Mouse (Mus musculus) thymus, adult 2 months (tissue): ENCODE measurements at regions not wholly inside any gene's neighbourhood (a gene's known extent, or its start where the extent isn't known, plus 50 kb on each side); places are given as distances from the start of the nearest gene placed in this dataset.

ENCODE experiments used
- CTCF ChIP-seq: fragments of 200-500 bp; IDR thresholded peaks from 2 replicates; pipeline ENCODE4 v1.5.1; 2012; ENCODE audit warnings: mild to moderate bottlenecking, control low read depth, low read length, moderate library complexity, borderline replicate concordance; ENCODE audit not compliant: control insufficient read depth, poor library complexity, insufficient read depth; ENCODE audit errors: extremely low read depth
- POLR2A ChIP-seq: fragments of 200-500 bp; IDR thresholded peaks from 2 replicates; pipeline ENCODE4 v1.6.1; 2012; ENCODE audit warnings: mild to moderate bottlenecking, low read length, control low read depth, moderate library complexity; ENCODE audit not compliant: control insufficient read depth, poor library complexity, insufficient read depth; ENCODE audit errors: extremely low read depth

DNA sequence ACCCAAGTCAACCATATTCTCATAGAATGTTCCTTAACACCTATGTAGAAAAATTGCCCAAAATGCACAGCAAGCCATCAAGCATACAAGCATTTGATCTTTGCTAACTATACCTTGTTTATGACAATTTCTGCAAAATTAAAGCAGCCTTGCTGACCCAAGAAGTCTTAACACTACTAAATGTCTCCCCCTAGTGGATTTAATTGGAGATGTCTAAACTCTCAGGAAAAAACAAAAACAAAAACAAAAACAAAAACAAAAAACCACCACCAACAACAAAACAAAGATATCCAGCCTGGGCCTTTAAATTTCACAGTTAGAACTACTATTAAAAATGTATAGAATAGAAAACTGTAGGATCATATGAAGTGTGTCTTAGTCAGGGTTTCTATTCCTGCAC, 69.8 kb upstream of the Nudt7 start:
- TF ChIP-seq POLR2A (no peak), CTCF (no peak)
